Mouse (Mus musculus) lung, postnatal 10 days (tissue): Measurements from ENCODE around the gene Lce1e.

ENCODE experiments used
- DNase-seq: peaks from one replicate; pipeline ENCODE4 v3.0.0; 2021

The Lce1e gene

DNA sequence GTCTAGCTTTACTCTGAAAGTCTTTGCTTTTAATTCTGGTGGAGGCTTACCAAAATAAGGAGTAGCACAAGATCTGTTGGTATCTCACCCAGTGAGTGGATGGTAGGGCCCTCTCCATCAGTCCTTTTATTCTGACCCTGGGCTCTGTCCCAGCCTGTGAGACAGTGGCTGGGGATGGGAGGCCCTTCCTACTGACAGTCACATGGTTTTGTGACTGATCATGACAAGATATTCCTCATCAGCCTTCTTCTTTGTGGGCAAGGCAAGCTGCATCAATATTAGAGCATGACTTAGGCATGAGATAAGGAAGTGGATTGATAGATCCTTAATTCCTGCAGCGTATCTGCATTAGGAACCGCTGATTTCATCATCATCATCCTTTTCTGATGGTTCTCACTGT, at the start of gene Lce1e:
TSS of gene Lce1e (minus strand) at position 101 of the 400 bp plus-strand sequence.
- no peak for DNase-seq

DNA sequence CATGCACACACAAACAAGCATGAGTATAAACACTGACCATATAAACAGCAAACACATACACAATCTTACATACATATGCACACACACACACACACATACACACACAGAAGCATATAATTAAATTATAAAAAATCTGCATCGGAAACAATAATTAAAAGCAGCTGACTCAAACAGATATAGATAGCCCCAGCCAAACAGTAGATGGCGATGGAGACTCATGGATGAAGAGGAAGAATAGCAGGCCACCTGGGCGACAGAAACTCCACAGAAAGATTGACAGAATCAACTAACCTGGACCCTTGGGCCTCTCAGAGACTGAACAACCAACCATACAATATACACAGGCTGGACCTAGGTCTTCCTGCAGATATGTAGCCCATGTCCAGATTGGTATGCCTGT, 44.3 kb upstream of the Lce1e start:
- no peak for DNase-seq

DNA sequence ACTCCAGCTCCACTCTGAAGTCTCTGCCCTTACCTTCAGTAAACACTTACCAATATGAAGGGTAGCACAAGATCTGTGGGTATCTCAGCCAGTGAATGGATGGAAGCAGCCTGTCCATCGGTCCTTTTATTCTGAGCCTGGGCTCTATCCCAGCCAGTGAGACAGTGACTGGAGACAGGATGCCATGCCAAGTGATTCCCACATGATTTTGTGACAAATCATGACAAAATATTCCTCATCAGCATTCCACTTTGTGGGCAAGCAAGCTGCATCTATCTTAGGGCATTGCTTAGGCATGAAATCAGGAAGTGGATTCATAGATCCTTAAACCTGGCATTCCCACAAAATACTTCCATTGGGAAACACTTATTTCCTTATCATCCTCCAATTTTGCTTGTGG, 43.4 kb upstream of the Lce1e start, which contains the start of gene Lce1g:
TSS of gene Lce1g (minus strand) at position 101 of the 400 bp plus-strand sequence.
- no peak for DNase-seq

DNA sequence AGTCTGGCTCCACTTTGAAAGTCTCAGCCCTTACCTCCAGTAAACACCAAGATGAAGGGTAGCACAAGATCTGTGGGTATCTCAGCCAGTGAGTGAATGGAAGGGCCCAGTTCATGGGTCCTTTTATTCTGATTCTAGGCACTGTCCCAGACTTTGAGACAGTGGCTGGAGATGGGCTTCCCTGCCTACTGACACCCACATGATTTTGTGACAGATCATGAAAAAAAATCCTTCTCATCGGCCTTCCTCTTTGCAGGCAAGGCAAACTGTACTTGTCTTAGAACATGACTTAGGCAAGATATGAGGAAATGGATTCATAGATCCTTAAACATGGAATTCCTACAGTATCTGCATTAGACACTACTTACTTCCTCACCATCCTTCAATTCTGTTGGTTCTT, 30.1 kb upstream of the Lce1e start, which contains the start of gene Gm38119:
TSS of gene Gm38119 (minus strand) at position 101 of the 400 bp plus-strand sequence.
- no peak for DNase-seq

DNA sequence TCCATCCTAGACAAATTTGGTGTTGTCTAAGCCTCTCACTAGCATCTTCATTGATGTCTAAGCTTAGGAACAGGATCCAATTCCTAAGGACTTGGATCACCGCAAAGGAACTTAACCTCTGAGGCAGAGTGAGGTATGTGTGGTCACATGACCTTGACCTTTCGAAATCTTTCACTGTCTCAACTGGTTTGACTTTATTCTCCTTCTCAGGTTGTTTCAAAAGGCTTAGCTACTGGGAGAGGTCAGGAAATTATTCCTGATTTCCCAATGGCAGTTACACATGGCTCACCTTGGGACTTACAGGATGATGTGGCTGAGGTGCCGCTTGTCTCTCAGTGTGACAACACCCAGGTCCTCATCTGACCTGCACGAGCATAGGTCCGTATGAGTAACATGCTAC, 13.8 kb upstream of the Lce1e start:
- no peak for DNase-seq

DNA sequence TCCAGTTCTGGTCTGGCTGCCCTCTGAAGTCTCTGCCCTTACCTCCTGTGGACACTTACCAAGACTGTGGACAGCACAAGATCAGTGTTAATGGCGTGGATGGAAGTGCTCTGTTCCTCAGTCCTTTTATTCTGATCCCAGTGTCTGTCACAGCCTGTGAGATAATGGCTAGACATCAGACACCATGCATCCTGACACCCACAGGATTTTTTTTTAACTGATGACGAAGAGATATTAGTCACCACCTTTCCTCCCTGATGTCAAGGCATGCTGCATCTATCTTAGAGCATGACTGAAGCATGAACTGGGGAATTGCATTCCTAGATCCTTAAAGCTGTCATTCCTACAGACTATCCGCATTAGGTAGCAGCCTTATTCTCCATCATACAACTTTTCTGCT, 11.4 kb upstream of the Lce1e start, which contains the start of gene Lce1f:
TSS of gene Lce1f (minus strand) at position 101 of the 400 bp plus-strand sequence.
- DNase-seq: no peak

DNA sequence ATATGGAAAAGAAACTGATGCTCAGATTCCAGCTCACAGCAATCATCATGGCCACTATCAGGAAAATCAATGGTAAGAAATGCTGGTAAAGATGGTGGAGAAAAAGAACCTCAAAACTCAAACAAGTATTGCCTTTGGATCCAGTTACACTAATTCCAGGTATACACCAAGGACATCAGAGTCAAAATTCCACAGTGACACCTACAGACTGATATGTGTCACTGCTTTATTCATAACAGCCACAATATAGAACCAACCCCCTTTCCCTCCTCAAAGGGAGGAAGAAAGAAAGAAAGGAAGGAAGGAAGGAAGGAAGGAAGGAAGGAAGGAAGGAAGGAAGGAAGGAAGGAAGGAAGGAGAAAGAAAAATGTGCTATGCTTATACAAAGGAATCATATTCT, 6.2 kb upstream of the Lce1e start:
- DNase-seq: no peak

DNA sequence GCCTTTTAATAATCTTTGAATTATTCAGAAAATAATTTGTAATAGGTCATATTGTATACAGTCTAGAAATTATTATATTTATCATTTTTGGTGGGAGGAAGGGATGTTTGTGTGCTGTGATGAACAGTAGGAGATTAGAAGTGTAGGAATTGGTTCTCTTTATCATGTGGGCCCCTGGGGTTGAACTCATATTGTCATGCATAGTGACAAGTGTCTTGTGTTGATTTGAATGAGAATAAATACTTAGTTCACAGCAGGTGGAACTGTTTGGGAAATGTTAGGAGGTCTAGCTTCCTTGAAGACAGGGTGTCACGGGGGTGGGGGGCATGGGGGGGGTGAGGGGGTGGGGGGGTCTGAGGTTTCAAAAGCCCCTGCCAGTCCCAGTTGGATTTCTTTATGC, 14.3 kb downstream of the Lce1e start:
- no peak for DNase-seq

DNA sequence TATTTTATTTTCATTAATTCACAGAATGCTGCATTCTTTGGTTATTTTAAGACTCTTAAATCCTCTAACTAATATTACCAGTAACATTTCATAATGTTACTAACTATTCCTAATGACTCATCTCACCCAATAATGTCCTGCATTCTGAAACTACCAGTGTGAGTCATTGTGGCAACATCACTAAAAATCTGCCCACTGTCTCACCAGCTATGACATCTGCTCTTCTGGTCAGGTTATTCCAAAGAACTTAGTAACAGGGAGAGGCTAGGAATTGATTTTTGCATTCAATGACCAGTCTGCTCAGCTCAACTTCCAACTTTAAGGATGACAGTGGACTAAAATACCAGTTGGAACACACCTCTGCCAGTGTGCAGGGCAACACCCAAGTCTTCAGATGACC, 17.2 kb downstream of the Lce1e start:
- no peak for DNase-seq

DNA sequence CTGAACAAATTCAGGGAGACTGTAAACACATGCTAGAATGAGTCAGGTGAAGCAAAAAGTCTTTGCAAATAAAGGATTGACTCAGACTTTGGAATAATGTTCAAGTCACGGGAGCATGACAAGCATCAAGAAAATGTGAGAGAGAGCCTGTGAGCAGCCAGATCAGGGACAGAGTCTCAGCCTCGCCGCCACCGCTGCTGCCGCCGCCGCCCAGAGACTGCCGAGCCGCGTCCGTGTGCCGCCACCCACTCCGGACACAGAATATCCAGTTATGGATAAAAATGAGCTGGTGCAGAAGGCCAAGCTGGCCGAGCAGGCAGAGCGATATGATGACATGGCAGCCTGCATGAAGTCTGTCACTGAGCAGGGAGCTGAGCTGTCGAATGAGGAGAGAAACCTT, 19.7 kb downstream of the Lce1e start:
- peak; percentile 22 for DNase-seq

DNA sequence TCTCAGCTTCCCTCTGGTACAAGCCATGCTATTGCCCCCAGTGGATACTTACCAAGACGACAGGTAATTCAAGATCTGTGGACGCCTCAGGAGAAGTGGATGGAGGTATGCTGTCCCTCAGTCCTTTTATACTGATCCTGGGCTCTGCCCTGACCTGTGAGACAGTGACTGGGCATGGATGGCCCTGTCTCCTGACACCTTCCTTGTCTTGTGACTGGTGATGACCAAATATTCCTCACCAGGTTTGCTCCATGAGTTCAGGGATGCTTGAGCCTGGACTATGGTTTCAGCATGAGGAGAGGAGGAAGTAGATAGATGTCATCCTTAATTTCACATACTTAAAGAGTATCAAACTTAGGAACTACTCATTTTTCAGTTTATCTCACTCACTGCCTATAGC, 21.8 kb downstream of the Lce1e start, which contains the start of gene Lce1d:
TSS of gene Lce1d (minus strand) at position 101 of the 400 bp plus-strand sequence.
- no peak for DNase-seq

DNA sequence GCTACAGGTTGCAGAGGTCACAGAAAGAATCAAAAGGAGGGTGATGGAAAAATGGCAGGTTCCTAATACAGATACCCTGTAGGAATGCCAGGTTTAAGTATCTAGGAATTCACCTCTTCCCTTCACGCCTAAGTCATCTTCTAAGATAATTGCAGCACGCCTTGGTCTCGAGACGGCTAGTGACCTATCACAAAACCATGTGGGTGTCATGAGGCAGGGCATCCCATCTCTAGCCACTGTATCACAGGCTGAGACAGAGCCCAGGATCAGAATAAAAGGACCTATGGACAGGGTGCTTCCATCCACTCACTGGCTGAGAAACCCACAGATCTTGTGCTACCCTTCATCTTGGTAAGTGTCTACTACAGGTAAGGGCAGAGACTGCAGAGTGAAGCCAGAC, 29.9 kb downstream of the Lce1e start, which contains the start of gene Lce1c:
TSS of gene Lce1c (plus strand) at position 301 of the 400 bp plus-strand sequence.
- no peak for DNase-seq

DNA sequence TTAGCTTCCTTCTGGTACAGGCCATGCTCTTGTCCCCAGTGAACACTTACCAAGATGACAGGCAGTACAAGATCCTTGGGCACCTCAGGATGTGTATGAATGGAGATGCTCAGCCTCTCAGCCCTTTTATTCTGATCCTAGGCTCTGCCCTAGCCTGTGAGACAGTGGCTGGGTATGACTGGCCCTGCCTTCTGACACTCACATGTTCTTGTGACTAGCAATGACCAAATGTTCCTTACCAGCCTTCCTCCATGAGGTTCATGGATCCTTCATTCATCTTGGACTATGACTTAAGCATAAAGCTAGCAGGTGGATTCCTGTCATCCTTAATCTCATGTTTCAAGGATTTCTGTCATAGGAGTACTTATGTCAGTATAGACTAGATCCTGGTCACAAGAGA, 38.7 kb downstream of the Lce1e start, which contains the start of gene Lce1a2:
TSS of gene Lce1a2 (minus strand) at position 101 of the 400 bp plus-strand sequence.
- no peak for DNase-seq
